Mouse (Mus musculus) liver, adult (tissue): ENCODE measurements around the gene Rps6kc1.

Experiments
- GATA4 ChIP-seq: IDR thresholded peaks from 2 replicates; pipeline ENCODE4 v1.6.1; 2014; ENCODE audit warnings: mild to moderate bottlenecking, low read length; ENCODE audit not compliant: insufficient replicate concordance

The Rps6kc1 gene

DNA sequence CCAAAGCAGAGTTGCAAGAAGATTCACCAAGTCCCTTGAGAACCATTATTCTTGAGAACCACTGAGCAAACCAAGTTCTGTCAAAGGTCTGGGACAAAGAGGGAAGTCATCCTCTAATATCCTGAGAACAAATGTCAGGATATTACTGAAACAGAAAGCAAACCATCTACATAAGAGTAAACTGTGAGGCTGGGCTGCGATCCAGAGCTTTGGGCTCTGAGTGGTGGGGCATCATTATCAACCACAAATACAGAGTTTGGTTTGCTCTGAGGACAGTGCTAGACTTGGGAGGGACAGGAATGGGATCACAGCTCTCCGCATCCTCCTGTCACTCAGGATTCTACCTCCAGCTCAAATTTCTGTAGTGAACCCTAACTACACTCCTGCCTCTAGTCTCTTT is 144.8 kb downstream of the Rps6kc1 start:
- TF ChIP-seq GATA4 = no peak

DNA sequence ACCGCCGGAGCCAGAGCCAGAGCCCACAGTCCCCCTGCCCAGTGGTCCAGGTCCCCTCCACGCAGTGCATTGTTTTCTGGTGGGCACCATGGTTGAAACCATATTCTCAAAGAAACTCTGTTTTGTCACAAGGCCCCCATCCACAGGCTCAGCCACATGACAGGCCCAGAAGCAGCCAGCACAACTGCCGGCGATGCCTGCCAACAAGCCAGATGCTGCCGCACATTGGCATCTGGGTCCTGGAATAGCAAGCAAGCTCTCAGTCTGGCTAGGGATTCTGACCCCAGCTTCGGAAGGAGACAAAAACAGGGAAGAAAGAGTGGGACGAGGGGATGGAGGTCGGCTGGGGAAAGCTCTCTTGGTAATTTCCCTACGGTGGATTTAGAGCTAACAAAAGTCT is 147.8 kb downstream of the Rps6kc1 start:
- TF ChIP-seq GATA4 = no peak

DNA sequence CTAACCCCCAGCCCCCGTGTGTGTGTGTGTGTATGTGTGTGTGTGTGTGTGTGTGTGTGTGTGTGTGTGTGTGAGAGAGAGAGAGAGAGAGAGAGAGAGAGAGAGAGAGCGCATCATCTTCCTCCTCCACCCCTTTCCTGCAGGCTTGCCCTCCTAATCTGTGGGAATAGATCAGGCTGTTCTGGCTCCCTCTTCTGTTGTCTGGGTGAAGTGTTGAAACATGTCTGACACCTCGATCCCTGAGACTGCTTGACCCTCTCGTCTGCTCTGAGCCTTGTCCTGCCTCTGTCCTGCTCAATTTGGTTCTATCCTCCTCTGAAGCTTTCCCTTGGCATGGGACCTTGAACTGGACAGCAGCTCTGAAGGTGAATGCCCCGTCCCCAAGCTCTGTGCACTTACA is 149.8 kb downstream of the Rps6kc1 start:
- no peak for TF ChIP-seq GATA4

DNA sequence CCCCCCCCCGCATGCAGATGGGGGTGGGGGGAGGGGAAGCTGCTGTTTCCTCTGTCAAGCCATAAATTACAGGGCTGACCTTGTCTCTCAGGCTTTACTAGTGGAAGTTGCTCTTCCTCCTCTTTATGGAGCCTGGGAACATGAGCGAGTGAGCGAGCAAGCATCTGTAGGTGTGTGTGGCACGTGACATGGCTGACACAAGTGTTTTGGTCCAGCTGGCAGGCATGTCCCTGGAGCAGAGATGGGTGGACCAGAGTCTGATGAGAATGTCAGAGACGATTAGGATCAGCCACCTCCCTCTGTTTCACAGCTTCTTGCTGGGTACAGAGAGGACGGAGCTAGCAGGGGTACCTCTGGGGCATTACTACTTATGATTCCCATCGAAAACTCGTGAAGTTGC is 153.7 kb downstream of the Rps6kc1 start:
- no peak for TF ChIP-seq GATA4

DNA sequence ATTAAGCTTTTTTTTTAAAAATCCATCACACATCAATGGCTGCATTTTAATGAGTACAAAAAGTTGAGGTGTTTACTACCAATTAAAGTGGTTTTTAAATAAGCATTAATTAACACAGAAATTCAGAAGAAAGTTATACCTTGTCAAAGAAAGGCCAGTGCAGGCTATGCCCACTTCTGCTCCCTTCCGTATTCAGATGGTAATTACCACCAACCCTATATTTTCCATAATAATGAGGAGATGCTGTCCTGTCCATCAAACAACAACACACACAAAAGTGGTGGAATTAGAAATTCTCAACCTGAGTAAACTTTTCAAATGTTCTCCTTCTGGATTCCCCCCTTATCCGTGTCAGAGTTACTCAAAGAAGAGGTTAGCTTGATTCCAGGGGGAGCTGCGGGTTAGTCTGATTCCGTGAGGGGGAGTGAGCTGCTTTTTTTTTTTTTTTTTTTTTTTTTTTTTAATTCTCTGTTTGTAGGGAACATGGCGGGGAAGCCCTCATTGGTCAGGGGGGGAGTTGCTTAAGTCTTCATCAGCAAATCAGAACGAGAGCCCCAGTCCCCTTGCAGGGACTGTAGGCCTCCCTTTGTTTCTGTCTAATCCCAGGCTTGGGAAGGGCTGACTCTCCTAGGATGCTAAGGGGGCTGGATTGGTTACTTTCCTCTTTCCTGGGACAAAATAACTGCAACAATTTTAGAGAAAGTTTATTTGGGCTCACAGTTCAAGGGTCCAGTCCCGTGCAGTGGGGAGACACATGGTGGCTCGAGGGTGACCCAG is 159.6 kb downstream of the Rps6kc1 start:
- no peak for TF ChIP-seq GATA4

DNA sequence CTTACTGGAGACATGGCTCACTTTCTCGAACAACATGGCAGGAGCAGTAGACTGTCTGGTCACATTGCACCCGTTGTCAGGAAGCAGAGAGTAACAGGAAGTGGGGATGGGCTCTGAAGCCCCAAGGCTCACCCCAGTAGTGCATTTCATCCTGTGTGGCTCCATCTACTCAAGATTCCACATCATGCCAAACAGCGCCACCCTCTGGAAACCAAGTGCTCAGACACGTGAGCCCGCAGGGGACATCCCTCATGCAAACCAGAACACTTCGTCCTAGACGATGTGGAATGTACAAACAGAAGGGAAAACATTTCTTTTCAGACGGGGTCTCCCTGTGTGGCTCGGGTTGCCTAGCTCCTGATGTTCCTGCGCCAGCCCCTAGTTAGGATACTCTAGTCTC is 162.6 kb downstream of the Rps6kc1 start:
- no peak for TF ChIP-seq GATA4

DNA sequence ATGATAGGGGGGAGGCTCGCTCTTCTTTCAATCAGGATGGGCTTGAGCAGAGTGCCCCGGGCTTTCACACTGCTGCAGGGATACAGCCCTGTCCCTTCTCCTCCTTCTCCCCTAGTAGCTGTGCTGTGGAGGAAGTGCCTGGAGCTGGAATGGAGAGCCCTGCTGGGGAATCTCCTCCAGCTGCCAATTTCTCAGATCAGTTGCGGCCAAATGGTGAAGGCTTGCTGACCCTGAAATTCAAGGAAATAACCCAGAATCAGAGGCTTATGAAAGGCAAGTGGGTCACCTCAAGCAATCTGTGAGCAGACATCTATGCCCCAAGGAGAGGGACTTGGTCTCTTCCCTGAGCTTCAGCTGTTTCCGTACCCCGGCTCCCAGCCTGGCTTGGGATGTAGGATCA is 170.1 kb downstream of the Rps6kc1 start:
- TF ChIP-seq GATA4 = no peak

DNA sequence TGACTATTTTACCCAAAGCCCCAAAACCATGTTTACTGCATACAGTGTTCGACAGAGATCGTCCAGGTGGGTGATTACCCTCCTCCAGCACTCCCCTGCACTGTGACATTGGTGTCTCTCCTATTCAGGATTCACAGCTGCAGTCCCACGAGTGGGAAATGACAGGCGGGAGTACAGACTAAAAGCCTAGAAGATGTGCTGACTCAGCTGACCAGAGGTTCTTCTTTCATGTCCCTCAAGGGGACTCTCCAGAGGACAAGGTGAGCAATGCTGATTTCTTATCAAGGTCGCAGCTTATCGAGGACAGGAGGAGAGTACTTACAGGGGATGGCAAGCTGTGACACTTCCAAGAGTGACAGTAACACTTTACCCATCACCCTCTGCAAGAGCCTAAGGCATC is 178.8 kb downstream of the Rps6kc1 start:
- TF ChIP-seq GATA4 = no peak

DNA sequence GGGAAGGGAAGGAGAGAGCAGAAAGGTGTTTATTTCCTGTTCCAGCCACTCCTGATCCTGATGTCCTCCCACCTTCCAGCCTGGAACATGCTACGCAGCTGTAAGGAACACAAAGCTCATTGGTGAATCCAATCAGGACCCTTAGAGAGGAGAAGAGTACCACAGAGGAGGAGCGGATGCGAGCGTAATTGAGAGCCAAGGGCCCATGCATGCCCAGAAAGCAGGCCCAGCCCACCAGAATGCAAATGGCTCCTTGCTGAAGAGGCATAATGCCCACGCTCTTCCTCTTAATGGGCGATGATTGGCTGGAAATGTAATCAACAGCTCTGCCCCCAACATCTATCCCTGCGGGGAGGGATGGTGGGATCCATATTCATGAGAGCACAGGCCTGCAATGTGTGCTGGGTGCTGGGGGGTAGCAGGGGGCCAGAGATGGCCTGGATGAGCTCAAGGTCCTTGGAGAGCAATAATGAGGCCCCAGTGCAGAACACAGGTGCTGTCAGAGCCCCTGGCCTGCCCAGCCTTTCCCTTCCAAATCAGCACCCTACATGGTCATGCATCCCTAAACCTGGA is 182.0 kb downstream of the Rps6kc1 start:
- TF ChIP-seq GATA4 = no peak

DNA sequence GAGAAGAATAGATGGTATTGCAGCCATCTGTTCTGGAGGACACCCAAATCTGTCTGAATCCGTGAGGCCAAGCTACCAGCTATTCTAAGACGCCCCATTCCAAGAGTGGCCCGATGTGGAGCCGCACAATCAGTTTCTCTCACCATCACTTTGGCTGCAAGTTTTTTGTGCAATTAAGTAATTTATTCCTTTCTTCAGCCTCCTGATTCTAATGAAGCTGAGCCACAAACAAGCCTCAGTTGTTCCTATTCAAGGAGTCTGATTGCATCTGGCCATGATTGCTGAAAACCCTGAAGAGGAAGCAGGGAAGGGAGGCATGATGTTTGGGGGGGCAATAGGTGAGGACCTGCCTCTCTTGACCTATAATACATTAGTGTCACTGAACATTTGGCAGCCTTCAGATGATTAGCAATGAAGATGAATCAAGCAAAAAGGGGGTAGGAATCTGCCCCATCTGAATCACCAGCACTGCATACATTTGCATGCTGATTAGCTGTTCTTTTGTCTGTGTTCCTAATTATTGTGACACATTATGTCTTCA is 183.4 kb downstream of the Rps6kc1 start:
- TF ChIP-seq GATA4 = no peak

DNA sequence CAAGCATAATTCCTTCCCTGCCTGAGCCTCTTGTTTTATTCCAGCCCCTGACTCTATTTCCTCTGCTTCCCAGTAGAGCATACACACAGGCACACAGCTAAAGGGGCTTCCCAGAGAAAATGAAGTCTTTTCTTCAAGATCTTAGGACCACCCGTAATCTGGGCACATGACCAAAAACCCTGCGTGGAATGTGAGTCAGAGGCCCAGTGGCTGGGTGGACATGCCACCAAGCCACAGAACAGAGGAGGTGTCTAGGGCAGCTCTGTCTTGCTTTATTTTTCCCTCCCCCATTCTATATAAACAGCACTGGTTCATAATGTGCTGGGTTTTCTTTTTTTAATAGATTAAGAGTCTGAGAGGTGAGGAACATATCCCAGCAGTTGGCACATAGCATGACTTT is 184.2 kb downstream of the Rps6kc1 start:
- TF ChIP-seq GATA4 = no peak

DNA sequence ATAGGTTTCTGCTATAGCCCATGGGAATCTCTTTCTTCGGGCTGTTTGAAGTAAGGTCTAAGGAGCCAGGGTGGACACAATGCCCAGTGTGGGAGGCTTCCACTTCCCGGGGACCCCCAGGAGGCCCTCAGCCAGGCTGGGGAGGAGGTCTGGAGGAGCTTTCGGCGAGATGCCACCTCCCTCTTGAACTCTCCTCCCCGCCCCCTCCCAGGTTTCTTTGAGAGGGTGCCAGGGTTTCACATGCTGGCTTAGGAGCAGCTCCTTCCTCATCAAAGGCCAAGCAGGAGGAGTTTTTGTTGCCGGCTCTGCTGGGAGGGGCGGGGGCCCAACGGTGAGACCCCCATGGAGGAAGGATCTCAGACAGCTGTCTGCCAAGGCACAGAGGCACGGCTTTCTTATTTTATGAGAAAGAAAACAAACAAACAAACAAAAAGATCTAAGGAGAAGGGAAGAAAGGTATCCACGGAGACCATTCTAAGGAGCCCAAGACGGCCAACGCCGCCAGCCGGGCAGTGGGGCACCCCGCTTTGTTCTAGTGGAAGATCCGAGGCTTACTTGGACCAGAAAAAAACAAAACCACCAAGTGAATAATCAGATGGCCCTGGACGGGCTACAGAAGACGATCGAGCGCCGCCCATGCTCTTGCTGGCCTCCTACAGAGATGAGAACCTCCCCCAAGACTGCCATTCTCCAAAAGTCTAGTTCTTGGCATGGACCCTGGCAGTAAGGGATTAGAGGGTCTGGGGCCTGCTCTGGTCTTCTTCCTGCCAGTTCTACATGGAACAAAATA is 186.8 kb downstream of the Rps6kc1 start:
- TF ChIP-seq GATA4 = no peak

DNA sequence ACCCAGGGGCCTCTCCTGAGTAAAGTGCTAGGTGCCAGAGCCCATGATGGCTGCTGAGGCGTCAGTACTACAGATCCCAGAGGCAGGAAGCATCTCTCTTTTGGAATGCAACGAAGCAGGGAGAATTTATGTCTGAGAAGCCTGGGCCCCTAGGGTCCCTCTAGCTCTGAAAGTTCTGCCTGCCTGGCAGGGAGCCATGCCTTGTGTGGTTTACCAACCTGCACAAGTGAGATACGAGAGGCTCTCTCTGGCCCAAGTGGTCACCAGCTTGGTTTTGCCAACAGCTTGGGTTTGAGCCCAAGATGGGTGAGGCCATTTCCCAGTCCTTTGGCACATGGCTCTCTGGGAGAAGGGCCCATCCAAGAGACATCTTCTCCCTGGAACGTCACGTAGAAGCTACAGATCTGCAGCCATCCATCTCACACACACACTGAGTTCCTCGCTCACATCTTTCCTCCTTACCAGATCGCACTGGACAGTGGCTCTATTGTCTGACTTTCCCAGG is 187.6 kb downstream of the Rps6kc1 start:
- no peak for TF ChIP-seq GATA4

DNA sequence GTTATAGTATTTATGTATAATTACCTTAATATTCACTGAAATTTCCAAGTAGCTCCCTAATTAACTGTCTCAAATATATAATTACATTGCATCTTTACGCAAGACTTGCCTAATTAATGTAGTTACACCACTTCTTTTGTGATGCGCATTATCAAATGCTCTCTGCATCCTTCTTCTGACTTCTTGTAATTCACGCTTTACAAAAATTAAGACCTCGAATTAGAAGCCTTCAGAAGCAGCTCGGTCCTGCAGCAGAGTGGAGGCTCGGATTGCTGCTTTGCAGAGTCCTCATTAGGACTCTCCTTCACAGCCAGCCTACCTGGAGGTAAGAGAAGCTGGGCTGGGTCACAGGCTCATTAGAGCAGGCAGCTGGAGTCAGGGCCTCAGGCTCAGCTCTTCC is 197.7 kb downstream of the Rps6kc1 start:
- TF ChIP-seq GATA4 = no peak

DNA sequence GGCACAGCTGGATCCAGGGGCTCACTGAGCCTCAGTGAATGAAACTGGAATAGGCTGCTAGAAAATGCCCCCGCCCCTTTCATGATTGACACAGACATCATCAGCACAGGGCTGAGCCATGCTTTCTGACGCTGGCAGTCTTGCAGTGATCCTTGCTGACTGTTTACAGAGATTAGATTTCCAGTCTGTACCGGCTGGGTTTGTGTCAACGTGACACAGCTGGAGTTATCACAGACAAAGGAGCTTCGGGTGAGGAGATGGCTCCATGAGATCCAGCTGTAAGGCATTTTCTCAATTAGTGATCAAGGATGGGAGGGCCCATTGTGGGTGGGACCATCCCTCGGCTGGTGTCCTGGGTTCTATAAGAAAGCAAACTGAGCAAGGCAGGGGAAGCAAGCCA is 214.0 kb downstream of the Rps6kc1 start:
- no peak for TF ChIP-seq GATA4

DNA sequence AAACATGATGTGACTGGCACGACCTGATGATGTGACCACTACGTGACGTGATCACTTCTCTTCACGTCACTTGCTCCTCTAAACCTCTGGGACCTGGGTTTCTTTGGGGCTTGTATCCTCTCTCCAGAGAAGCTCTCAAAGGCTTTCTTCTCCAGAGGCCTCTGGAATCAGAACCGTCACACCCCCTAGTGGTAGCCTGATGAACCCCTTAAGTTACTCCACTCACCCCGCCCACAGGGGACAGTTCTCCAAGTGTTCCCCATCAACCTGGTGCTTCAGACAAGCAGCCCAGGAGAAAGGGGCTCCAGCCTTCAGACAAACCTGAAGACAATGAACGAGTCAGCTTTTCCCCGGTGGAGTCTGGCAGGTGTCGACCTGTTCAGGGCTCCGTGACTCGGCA is 216.0 kb downstream of the Rps6kc1 start:
- no peak for TF ChIP-seq GATA4
